Mouse (Mus musculus) liver, adult 2 months (tissue): ENCODE measurements around the gene Samd4b. TPM values are rescaled to one million over a fixed set of nuclear protein-coding genes. Genes with fewer than 3 reads are reported as not detected.

Source experiments
- DNase-seq: peaks from one replicate; pipeline ENCODE4 v3.0.0-alpha.2; 2011; ENCODE audit warnings: low read depth, low spot score; ENCODE audit errors: extremely low read depth
- H3K27ac ChIP-seq: fragments of 200-500 bp; replicated peaks from 2 replicates; pipeline ENCODE4 v1.5.1; 2012; ENCODE audit warnings: low read depth, mild to moderate bottlenecking, control low read depth, inconsistent platforms, low read length; ENCODE audit not compliant: insufficient read depth
- H3K27me3 ChIP-seq: fragments of 200-500 bp; 2 replicates; pipeline ENCODE4 v1.6.1; 2012; ENCODE audit warnings: mild to moderate bottlenecking, moderate library complexity, low read length, inconsistent platforms; ENCODE audit not compliant: control insufficient read depth, insufficient read depth
- H3K36me3 ChIP-seq: fragments of 200-500 bp; 2 replicates; pipeline ENCODE4 v1.6.1; 2012; ENCODE audit warnings: low read length, inconsistent platforms; ENCODE audit not compliant: control insufficient read depth, insufficient read depth
- H3K4me1 ChIP-seq: fragments of 200-500 bp; 2 replicates; pipeline ENCODE4 v1.6.1; 2011; ENCODE audit warnings: low read length; ENCODE audit not compliant: control insufficient read depth, insufficient read depth
- H3K4me3 ChIP-seq: fragments of 200-500 bp; 2 replicates; pipeline ENCODE4 v1.5.1; 2011; ENCODE audit warnings: low read depth, mild to moderate bottlenecking, control low read depth, low read length, moderate library complexity; ENCODE audit not compliant: insufficient read depth
- H3K79me2 ChIP-seq: fragments of 200-500 bp; 2 replicates; pipeline ENCODE4 v1.6.1; 2012; ENCODE audit warnings: inconsistent platforms, mild to moderate bottlenecking, low read length, moderate library complexity; ENCODE audit not compliant: control insufficient read depth, insufficient read depth
- H3K9ac ChIP-seq: fragments of 200-500 bp; 2 replicates; pipeline ENCODE4 v1.6.1; 2012; ENCODE audit warnings: low read depth, mild to moderate bottlenecking, control low read depth, inconsistent platforms, low read length
- CTCF ChIP-seq: fragments of 200-500 bp; IDR thresholded peaks from 2 replicates; pipeline ENCODE4 v1.5.1; 2011; ENCODE audit warnings: low read depth, low read length, control low read depth
- POLR2A ChIP-seq: fragments of 200-500 bp; IDR thresholded peaks from 2 replicates; pipeline ENCODE4 v1.6.1; 2011; ENCODE audit warnings: low read length, control low read depth; ENCODE audit not compliant: insufficient read depth; ENCODE audit errors: extremely low read depth
- WGBS: fragments of 180-500 bp; shearing (Covaris S2); methylation state at CpG from one replicate; pipeline ENCODE4 v1.1.7; 2018; 5-methylcytosine and 5-hydroxymethylcytosine counted together
- polyA plus RNA-seq: library from polyadenylated mRNA; depleted of rRNA; stranded (reverse); fragments of >200 nt; gene quantifications from 2 replicates; pipeline ENCODE4 v1.2.3, GENCODE M21; 2012
- total RNA-seq: library from RNA; depleted of rRNA; stranded (reverse); fragments of >200 nt; gene quantifications from 2 replicates; pipeline ENCODE4 v1.2.3, GENCODE M21; 2014

Gene Samd4b
- total and polyA plus RNA-seq, 2 experiments, result 4.1 to 27.0 TPM

DNA sequence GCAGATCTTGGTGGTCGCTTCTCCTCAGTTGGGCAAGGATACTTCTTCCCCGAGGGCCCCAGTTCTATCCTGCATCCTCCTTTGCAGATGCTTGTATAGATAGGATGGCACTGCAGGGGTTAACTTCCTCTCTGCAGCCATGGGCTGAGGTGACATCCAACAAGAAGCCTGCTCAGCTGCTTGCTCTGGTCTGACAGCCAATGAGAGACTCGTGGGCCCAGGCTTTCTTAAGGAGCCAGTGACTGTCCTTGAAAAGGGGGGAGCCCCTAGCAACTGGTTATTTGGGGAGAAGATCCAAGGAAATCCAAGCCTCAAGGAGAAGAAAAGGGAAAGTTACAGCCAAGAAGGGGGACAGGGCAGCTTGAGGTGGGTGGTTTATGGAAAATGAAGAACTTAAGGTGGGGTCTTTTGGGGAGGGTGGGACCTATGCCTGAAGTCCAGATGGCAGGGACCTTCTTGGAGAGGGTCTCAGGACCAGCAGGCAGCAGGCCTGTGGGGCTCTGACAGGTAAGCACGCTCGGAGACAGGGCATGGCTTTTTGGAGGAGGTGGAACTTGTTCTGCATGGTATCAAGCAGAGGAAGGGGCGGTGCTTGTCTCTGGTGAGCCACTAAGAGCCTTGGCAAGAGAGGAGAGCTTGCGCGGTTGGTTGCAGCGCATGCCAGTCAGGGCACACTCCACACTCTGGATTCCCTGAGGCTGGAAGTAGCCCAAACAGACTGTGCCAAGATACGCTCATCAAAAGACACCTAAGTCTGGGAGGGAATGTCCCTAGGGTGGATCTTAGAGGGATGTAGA, 133.3 kb downstream of the Samd4b start:
- peaks cover 15% of the 10 kb centered on the region for H3K27me3 ChIP-seq
- TF ChIP-seq POLR2A (no peak), CTCF (no peak)
- H3K36me3 ChIP-seq, result no peaks in the 10 kb centered on the region
- DNase-seq, result no peak
- WGBS, result 65% methylated on average over 10 of the region's 10 CpGs
- no peaks in the 10 kb centered on the region for H3K4me1 ChIP-seq
- no peak overlapping the region for H3K4me3 ChIP-seq
- H3K9ac ChIP-seq, result no peak overlapping the region
- no peak overlapping the region for H3K27ac ChIP-seq
- no peaks in the 10 kb centered on the region for H3K79me2 ChIP-seq

- DNase-seq, result no peak
- TF ChIP-seq CTCF (no peak), POLR2A (no peak)
- Histone ChIP-seq H3K27me3 (peaks cover 14% of the 10 kb centered on the region), H3K4me1 (no peaks in the 10 kb centered on the region), H3K79me2 (no peaks in the 10 kb centered on the region), H3K9ac (no peak overlapping the region), H3K36me3 (no peaks in the 10 kb centered on the region), H3K4me3 (no peak overlapping the region), H3K27ac (no peak overlapping the region)
- WGBS, result 84% methylated on average over 2 of the region's 2 CpGs
These were observed 135.2 kb downstream of the Samd4b start for GRCm38 (mm10) chr7:28462769-28463168.

DNA sequence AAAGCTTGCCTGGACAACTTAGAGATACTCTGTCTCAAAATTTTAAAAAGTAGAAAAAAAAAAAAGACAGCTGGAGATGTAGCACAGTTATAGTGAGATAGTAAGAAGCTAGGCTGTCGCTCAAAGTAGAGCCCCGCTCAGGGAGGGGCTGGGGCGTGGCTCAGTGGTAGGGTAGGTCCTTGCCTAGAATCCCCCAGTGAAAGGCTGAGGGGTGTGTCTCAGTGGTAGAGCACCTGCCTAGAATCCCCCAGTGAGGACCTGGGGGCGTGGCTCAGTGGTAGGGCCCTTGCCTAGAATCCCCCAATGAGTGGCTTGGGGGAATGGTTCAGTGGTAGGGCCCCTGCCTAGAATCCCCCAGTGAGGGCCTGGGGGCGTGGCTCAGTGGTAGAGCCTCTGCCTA, 137.6 kb downstream of the Samd4b start:
- H3K4me1 ChIP-seq, result no peaks in the 10 kb centered on the region
- no peaks in the 10 kb centered on the region for H3K79me2 ChIP-seq
- no peak overlapping the region for H3K4me3 ChIP-seq
- 98% methylated on average over 4 of the region's 5 CpGs for WGBS
- no peak for DNase-seq
- no peaks in the 10 kb centered on the region for H3K27me3 ChIP-seq
- no peak overlapping the region for H3K9ac ChIP-seq
- TF ChIP-seq POLR2A (no peak), CTCF (no peak)
- no peaks in the 10 kb centered on the region for H3K36me3 ChIP-seq
- no peak overlapping the region for H3K27ac ChIP-seq

DNA sequence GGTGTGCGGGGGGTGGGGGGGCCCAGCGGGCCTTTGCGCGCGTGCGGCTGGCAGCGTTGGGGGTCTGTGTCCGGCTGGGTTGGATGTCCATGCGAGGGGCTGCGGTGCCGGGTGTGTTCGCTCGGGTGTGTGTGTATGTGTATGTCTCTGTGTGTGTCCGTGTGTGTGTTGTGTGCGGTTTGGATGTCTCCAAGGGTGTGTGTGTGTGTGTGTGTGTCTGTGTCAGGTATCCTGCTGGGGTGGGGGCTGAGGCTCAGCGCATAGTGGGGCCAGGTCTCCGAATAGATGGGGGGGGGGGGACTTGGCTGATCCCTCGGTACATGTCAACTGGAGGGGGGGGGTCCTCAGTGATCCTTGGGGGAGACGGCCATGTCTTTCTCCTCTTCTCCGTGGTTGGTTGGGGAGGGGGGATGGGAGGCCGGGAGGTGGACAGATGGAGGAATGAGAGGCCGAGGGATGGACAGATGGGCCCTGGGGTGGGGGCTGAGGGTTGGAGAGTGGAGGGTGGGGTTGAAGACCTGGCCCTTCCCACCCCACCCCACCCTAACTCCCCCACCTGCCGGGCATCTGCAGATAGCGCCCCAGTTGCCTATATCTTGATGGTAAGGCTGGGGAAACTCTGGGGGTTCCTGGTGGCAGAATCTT, 145.5 kb downstream of the Samd4b start:
- Histone ChIP-seq H3K4me1 (0 out of 2 replicates have a peak, but pooled peaks cover 2% of the 10 kb centered on the region), H3K27me3 (no peaks in the 10 kb centered on the region; the same call in 1 of the 2 replicates), H3K36me3 (no peaks in the 10 kb centered on the region), H3K79me2 (no peaks in the 10 kb centered on the region), H3K9ac (peak overlapping the region; percentile 80), H3K4me3 (peak overlapping the region; percentile 70), H3K27ac (no peak overlapping the region)
- TF ChIP-seq CTCF (no peak), POLR2A (no peak)
- WGBS, result 6% methylated on average over 22 of the region's 24 CpGs
- no peak for DNase-seq

DNA sequence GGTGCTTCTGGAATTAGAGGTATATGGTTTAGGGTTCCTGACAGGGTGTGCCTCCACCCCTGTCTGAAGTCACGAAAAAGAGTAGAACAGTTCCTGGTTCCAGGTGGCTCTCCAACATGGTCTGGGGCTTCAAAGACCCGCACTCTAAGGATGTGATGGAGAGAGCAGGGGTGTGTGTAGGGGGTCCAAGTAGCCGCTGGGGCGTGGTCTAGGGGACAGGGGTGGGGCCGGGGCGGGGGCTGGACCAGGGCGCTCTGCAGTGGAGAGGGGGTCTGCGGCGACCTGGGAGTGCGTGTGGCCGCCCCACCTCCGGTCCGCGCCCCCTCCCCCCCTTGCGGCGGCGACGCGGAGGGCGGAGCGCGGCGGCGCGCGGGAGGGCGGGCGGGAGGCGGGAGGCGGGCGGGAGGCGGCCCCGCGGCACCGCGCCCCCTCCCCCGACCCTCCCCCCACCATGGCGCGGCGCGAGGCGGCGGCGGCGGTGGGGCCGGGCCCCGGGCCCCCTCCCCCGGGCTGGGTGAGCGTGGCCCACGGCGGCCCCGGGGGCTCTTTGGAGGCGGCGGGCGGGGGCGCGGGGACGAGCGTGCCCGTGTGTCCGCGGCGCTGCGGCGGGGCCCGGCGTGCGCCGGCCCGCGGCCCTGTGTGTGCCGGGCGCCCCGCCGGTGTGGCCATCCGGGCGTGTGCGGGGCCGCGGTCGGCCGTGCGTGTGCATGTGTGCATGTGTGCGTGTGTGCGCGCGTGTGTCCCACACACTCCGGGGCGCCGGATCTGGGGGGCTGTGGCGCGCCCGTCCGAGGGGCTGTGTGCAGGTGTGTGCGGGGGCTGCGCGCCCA, 146.2 kb downstream of the Samd4b start, which contains the start of gene Lrfn1:
Gene Lrfn1 (plus strand): TSS at position 450 of the 830 bp plus-strand sequence.
- 0 out of 2 replicates have a peak, but pooled peaks cover 2% of the 10 kb centered on the region for H3K4me1 ChIP-seq
- H3K9ac ChIP-seq, result peak within 1 kb of the TSS; percentile 80
- H3K79me2 ChIP-seq, result no peaks in the 10 kb centered on the region
- H3K36me3 ChIP-seq, result no peaks in the 10 kb centered on the region
- no peaks in the 10 kb centered on the region; the same call in 1 of the 2 replicates for H3K27me3 ChIP-seq
- WGBS, result 3% methylated on average over 27 of the region's 97 CpGs
- TF ChIP-seq CTCF (no peak), POLR2A (no peak)
- no peak within 1 kb of the TSS for H3K27ac ChIP-seq
- no peak for DNase-seq
- H3K4me3 ChIP-seq, result peak within 1 kb of the TSS; percentile 70
